Mouse (Mus musculus): ENCODE measurements around the gene Tbc1d16. TPM values are rescaled to one million over a fixed set of nuclear protein-coding genes. Genes with fewer than 3 reads are reported as not detected.
A peak's percentile ranks its signal among the peaks of the same experiment; 100 is the strongest.
"Not testable (repeated sequence)": the region's sequence is repeated elsewhere in the genome, so short reads cannot be mapped to it uniquely, and the experiment has no call there.

Gene Tbc1d16
- polyA plus RNA-seq, 1 experiment from 2014 or later: 11.7 TPM

DNA sequence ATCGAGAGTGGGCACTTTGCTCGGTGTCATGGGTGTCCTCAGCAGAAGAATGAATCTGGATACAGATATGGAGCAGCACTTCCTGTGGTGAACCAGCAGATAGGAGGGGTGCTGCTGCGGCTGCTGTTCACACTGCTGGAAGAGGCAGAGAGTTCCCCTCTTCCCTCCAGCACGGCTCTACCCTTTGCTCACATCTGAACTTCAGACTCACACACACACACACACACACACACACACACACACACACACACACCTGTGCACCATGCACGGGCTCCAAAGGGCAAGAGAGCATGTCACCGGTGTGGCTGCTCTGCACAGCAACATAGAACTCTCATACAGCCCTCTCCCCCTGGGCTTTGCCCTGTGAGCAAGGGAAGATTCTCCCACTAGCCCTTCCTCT is 122.0 kb downstream of the Tbc1d16 start:
- Histone ChIP-seq H3K9ac (ENCODE audit: low read depth, low read length) (no peak overlapping the region), H3K36me3 (ENCODE audit: control insufficient read depth, insufficient read depth, low read length) (no peaks in the 10 kb centered on the region), H3K9me3 (ENCODE audit: control insufficient read depth, low read length) (no peaks in the 10 kb centered on the region), H3K27me3 (replicated peaks; ENCODE audit: control insufficient read depth, insufficient read depth, low read length) (no peaks in the 10 kb centered on the region), H3K4me3 (ENCODE audit: low read depth, low read length) (no peak overlapping the region), H3K4me2 (ENCODE audit: low read depth, low read length) (no peak overlapping the region), H3K4me1 (ENCODE audit: control insufficient read depth, insufficient read depth, low read length) (no peaks in the 10 kb centered on the region), H3K27ac (replicated peaks; ENCODE audit: low read depth, low read length) (no peak overlapping the region)
- no peak for ATAC-seq (ENCODE audit: low read depth)
- no peak for DNase-seq (ENCODE audit: low spot score)
- WGBS: 40% methylated on average over 5 of the region's 6 CpGs

DNA sequence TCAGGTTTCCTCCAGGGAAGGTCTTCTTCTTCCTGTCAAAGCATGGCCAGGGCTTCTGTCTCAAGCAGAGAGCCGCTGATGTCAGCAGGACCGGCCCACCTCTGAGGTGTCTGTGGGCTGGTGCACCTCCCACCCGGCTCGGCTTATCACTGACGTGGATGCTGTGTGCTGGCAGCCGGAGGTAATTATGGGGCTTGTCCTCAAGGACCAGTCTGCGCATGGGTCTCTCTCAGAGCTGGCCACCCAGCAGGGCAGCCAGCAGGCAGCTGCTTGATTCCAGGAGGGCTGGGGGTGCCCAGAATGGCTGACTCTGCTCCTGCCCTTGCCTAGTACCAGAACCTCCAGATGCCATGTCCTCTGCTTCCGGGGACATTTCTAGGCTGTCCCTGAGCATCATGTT is 122.6 kb downstream of the Tbc1d16 start:
- Histone ChIP-seq H3K9me3 (ENCODE audit: control insufficient read depth, low read length) (no peaks in the 10 kb centered on the region), H3K36me3 (ENCODE audit: control insufficient read depth, insufficient read depth, low read length) (no peaks in the 10 kb centered on the region), H3K27me3 (replicated peaks; ENCODE audit: control insufficient read depth, insufficient read depth, low read length) (no peaks in the 10 kb centered on the region), H3K27ac (replicated peaks; ENCODE audit: low read depth, low read length) (no peak overlapping the region), H3K4me1 (ENCODE audit: control insufficient read depth, insufficient read depth, low read length) (no peaks in the 10 kb centered on the region), H3K9ac (ENCODE audit: low read depth, low read length) (no peak overlapping the region), H3K4me2 (ENCODE audit: low read depth, low read length) (no peak overlapping the region), H3K4me3 (ENCODE audit: low read depth, low read length) (no peak overlapping the region)
- no peak for DNase-seq (ENCODE audit: low spot score)
- peak; percentile 53; the same call in 1 of the 2 replicates for ATAC-seq (ENCODE audit: low read depth)
- WGBS: 24% methylated on average over 8 of the region's 8 CpGs

DNA sequence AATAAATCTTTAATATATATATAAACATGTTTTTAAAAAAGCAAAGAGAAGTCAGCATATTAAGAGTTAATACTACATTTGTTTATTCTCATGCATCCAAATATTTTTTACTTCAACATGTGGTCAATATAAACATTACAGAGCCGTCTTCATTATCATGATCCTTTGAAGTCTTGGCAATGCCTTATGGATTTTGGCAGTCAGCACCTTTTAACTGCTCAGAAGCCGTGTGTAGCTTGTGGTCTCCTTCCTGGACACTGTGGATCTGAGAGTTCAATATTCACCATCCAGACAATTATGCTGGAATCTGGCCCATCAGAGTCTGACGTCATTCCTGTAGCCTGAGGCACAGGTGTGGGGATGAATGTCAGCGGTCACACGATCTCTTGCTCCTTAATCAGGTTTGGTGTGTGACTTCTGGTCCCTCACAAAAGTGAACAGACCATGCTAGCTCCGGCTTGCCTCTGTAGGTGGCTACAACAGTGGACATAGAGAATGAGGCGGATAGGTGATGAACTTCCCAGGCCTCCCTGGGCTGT is 123.2 kb downstream of the Tbc1d16 start:
- H3K36me3 ChIP-seq (ENCODE audit: control insufficient read depth, insufficient read depth, low read length): no peaks in the 10 kb centered on the region
- H3K27ac ChIP-seq (replicated peaks; ENCODE audit: low read depth, low read length): no peak overlapping the region
- H3K4me3 ChIP-seq (ENCODE audit: low read depth, low read length): no peak overlapping the region
- H3K9me3 ChIP-seq (ENCODE audit: control insufficient read depth, low read length): no peaks in the 10 kb centered on the region
- WGBS: 48% methylated on average over 7 of the region's 7 CpGs
- no peak overlapping the region for H3K9ac ChIP-seq (ENCODE audit: low read depth, low read length)
- H3K27me3 ChIP-seq (replicated peaks; ENCODE audit: control insufficient read depth, insufficient read depth, low read length): no peaks in the 10 kb centered on the region
- DNase-seq (ENCODE audit: low spot score) (no peak), ATAC-seq (ENCODE audit: low read depth) (no peak)
- no peak overlapping the region for H3K4me2 ChIP-seq (ENCODE audit: low read depth, low read length)
- no peaks in the 10 kb centered on the region for H3K4me1 ChIP-seq (ENCODE audit: control insufficient read depth, insufficient read depth, low read length)

DNA sequence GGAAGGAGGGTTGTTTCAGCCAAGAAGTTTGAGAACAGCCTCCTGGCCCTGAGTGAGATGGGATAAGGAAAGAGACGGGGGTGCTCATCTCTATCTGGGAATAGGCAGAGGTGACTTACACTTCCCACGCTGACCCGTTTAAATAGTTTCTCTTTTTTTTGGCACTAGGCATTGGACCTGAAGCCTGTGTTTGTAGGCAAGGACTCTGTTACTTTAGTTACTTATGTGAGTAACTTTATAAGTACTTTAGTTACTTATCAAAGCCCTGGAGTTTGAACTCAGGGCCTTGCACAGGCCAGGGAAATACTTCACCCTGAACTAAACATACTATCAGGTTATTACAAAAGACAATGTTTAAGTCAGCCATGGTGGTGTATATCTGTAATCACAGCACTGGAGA is 124.3 kb downstream of the Tbc1d16 start:
- H3K27me3 ChIP-seq (replicated peaks; ENCODE audit: control insufficient read depth, insufficient read depth, low read length): no peaks in the 10 kb centered on the region
- DNase-seq (ENCODE audit: low spot score): no peak
- no peaks in the 10 kb centered on the region for H3K4me1 ChIP-seq (ENCODE audit: control insufficient read depth, insufficient read depth, low read length)
- no peaks in the 10 kb centered on the region for H3K9me3 ChIP-seq (ENCODE audit: control insufficient read depth, low read length)
- H3K4me2 ChIP-seq (ENCODE audit: low read depth, low read length): no peak overlapping the region
- 86% methylated on average over 3 of the region's 3 CpGs for WGBS
- H3K9ac ChIP-seq (ENCODE audit: low read depth, low read length): no peak overlapping the region
- no peak overlapping the region for H3K4me3 ChIP-seq (ENCODE audit: low read depth, low read length)
- H3K27ac ChIP-seq (replicated peaks; ENCODE audit: low read depth, low read length): no peak overlapping the region
- ATAC-seq (ENCODE audit: low read depth): no peak
- H3K36me3 ChIP-seq (ENCODE audit: control insufficient read depth, insufficient read depth, low read length): no peaks in the 10 kb centered on the region

DNA sequence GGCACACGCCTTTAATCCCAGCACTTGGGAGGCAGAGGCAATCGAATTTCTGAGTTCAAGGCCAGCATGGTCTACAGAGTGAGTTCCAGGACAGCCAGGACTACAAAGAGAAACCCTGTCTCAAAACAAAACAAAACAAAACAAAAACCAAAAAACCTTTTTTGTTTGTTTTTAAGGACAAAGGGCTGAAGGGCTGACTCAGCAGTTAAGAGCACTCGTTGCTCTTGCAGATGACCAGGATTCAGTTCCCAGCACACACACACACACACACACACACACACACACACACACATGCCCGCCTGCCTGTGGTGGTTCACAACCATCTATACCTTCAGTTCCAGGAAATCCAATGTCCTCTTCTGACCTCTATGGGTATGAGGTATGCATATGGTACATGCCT is 127.9 kb downstream of the Tbc1d16 start:
- H3K4me1 ChIP-seq (ENCODE audit: control insufficient read depth, insufficient read depth, low read length); H3K27me3 ChIP-seq (replicated peaks; ENCODE audit: control insufficient read depth, insufficient read depth, low read length); ATAC-seq (ENCODE audit: low read depth); H3K9me3 ChIP-seq (ENCODE audit: control insufficient read depth, low read length); H3K36me3 ChIP-seq (ENCODE audit: control insufficient read depth, insufficient read depth, low read length); H3K27ac ChIP-seq (replicated peaks; ENCODE audit: low read depth, low read length); DNase-seq (ENCODE audit: low spot score); H3K9ac ChIP-seq (ENCODE audit: low read depth, low read length); H3K4me3 ChIP-seq (ENCODE audit: low read depth, low read length); H3K4me2 ChIP-seq (ENCODE audit: low read depth, low read length): not testable (repeated sequence)
- 66% methylated on average over 4 of the region's 4 CpGs for WGBS

DNA sequence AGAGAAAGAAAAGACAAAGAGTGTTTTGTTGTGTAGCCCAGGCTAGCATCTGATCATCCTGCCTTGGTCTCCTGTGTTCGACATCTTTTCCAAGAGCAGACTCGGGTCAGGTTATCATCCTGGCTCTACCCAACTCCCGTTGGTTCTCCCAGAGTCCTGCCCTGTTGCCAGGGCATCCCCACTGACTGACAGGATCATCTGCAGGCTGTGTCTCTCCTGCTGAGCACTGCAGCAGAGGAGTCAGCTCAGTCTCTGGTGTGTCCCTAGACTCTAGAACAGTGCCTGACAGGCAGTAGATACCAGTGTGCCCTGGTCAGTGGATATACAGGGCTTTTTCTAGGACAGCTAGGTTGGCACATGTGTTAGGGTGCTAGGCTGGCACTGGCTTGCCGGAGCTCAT is 130.1 kb downstream of the Tbc1d16 start:
- ATAC-seq (ENCODE audit: low read depth): no peak
- no peak overlapping the region for H3K9ac ChIP-seq (ENCODE audit: low read depth, low read length)

DNA sequence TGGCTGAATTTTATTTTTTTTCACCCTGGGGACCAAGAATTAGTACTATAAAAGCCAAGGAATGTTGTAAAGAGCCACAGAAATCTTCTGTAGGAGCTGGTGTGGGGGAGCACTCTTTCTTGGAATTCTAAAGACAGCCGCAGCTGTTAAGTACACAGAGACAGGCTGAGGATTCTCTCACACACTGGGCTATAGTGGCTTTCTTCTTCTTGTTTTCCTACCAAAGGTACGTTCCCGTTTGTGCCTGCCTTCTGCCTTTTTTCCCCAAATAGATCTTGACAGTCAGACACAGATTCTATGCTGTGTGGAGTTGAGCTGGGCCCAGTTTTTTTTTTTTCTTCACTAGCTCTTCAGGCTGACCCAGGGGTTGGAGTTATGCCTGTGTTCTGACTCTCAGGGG is 132.9 kb downstream of the Tbc1d16 start:
- 35% methylated on average over 3 of the region's 3 CpGs for WGBS
- Histone ChIP-seq H3K4me2 (ENCODE audit: low read depth, low read length) (no peak overlapping the region), H3K27me3 (replicated peaks; ENCODE audit: control insufficient read depth, insufficient read depth, low read length) (peaks cover under 1% of the 10 kb centered on the region), H3K27ac (replicated peaks; ENCODE audit: low read depth, low read length) (no peak overlapping the region), H3K9me3 (ENCODE audit: control insufficient read depth, low read length) (no peaks in the 10 kb centered on the region), H3K36me3 (ENCODE audit: control insufficient read depth, insufficient read depth, low read length) (no peaks in the 10 kb centered on the region), H3K4me1 (ENCODE audit: control insufficient read depth, insufficient read depth, low read length) (peaks cover 6% of the 10 kb centered on the region), H3K9ac (ENCODE audit: low read depth, low read length) (no peak overlapping the region), H3K4me3 (ENCODE audit: low read depth, low read length) (no peak overlapping the region)
- DNase-seq (ENCODE audit: low spot score) (no peak), ATAC-seq (ENCODE audit: low read depth) (no peak)

More for the DNA sequence above, 130.1 kb downstream of the Tbc1d16 start:
- WGBS: 63% methylated on average over 4 of the region's 4 CpGs
- DNase-seq (ENCODE audit: low spot score): no peak
- Histone ChIP-seq H3K27ac (replicated peaks; ENCODE audit: low read depth, low read length) (no peak overlapping the region), H3K4me3 (ENCODE audit: low read depth, low read length) (no peak overlapping the region), H3K9me3 (ENCODE audit: control insufficient read depth, low read length) (no peaks in the 10 kb centered on the region), H3K36me3 (ENCODE audit: control insufficient read depth, insufficient read depth, low read length) (no peaks in the 10 kb centered on the region), H3K4me2 (ENCODE audit: low read depth, low read length) (no peak overlapping the region), H3K27me3 (replicated peaks; ENCODE audit: control insufficient read depth, insufficient read depth, low read length) (no peaks in the 10 kb centered on the region; the same call in 1 of the 2 replicates), H3K4me1 (ENCODE audit: control insufficient read depth, insufficient read depth, low read length) (no peaks in the 10 kb centered on the region)

DNA sequence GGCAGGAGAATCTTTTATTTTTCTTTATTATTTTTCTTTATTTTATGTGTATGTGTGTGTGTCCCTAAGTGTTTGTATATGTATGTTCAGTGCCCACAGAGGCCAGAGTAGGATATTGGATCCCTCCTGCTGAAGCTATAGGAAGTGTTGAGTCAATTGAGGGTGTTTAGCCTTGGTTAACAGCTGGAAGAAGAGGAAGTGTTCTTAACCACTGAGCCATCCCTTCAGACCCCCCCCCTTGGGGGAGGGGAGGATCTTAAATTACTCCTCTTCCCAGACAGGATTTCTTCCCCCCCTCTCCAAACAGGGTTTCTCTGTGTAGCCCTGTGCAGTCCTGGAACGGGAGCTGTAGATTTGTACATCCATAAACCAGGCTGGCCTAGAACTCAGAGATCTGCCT is 135.0 kb downstream of the Tbc1d16 start:
- no peak for ATAC-seq (ENCODE audit: low read depth)
- H3K27me3 ChIP-seq (replicated peaks; ENCODE audit: control insufficient read depth, insufficient read depth, low read length): peaks cover 22% of the 10 kb centered on the region
- no peaks in the 10 kb centered on the region for H3K9me3 ChIP-seq (ENCODE audit: control insufficient read depth, low read length)

More for the DNA sequence above, 135.0 kb downstream of the Tbc1d16 start:
- H3K9ac ChIP-seq (ENCODE audit: low read depth, low read length): no peak overlapping the region
- H3K27ac ChIP-seq (replicated peaks; ENCODE audit: low read depth, low read length): no peak overlapping the region
- WGBS: 45% methylated on average over 1 of the region's 1 CpGs
- H3K4me2 ChIP-seq (ENCODE audit: low read depth, low read length): no peak overlapping the region
- H3K4me3 ChIP-seq (ENCODE audit: low read depth, low read length): no peak overlapping the region
- no peak for DNase-seq (ENCODE audit: low spot score)
- peaks cover 27% of the 10 kb centered on the region for H3K4me1 ChIP-seq (ENCODE audit: control insufficient read depth, insufficient read depth, low read length)
- H3K36me3 ChIP-seq (ENCODE audit: control insufficient read depth, insufficient read depth, low read length): no peaks in the 10 kb centered on the region

All from embryonic facial prominence, embryonic 14.5 days (tissue).